Mouse (Mus musculus): ENCODE data around the gene Nutf2-ps1. TPM values are rescaled to one million over a fixed set of nuclear protein-coding genes. Genes with fewer than 3 reads are reported as not detected.
"Not testable (repeated sequence)": the region's sequence is repeated elsewhere in the genome, so short reads cannot be mapped to it uniquely, and the experiment has no call there.

Nutf2-ps1 gene
- polyA plus RNA-seq, 1 experiment from 2014 or later = 266 TPM

DNA sequence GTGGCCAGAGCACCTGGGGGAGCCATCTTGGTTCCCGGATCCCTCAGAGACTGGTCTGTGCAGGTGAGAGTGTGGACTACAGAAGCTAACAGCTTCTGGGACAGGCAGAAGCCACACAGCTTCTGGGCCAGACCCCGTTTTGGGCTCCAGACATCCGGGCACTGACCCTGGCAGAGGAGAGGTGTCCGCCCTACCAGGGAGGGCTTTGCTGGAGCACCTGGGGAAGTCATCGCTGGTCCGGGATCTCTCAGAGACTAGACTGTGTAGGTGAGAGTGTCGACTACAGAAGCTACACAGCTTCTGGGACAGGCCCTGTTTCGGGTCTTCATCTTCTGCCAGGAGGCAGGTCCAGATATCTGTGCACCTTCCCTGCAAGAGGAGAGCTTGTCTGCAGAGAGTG lies 8.6 kb downstream of the Nutf2-ps1 start:
- H3K9ac ChIP-seq (replicated peaks; ENCODE audit: low read depth, low read length); H3K4me2 ChIP-seq (ENCODE audit: low read length); H3K4me3 ChIP-seq (replicated peaks; ENCODE audit: low read length); H3K36me3 ChIP-seq (ENCODE audit: control insufficient read depth, insufficient read depth); H3K4me1 ChIP-seq (replicated peaks; ENCODE audit: control insufficient read depth, insufficient read depth, low read length); H3K27ac ChIP-seq (ENCODE audit: low read length); H3K27me3 ChIP-seq (replicated peaks; ENCODE audit: control insufficient read depth, insufficient read depth, low read length); H3K9me3 ChIP-seq (ENCODE audit: control insufficient read depth, low read length); ATAC-seq: not testable (repeated sequence)
- 85% methylated on average over 8 of the region's 8 CpGs for WGBS

DNA sequence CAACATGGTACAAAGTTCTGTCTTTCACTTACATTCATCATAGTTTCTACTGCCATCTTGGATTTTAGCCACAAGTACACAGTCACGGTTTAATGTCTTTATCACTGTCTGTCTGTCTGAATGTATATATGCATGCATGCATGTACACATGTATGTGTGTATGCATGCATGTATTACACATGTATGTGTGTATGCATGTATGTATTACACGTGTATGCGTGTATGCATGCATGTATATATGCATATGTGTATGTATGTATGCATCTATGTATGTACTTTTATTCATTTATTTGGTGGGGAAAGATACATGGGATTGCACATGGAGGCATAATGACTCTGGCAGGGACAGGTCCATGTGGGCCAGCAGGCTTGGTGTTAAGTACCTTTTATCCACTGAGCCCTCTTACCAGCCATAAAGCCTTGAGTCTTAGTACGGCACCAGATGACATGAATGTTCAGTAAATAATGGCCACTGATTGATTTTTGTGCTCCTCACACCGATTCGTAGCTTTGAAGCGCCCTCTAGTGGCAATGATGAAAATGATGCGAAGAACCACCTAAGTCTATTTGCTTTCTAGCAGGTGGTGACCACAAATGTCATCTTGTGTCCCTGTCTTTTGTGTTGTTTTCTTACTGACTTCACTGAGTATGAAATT lies 10.1 kb downstream of the Nutf2-ps1 start:
- H3K4me2 ChIP-seq (ENCODE audit: low read length) = no peak overlapping the region
- no peak overlapping the region for H3K9ac ChIP-seq (replicated peaks; ENCODE audit: low read depth, low read length)
- peaks cover 2% of the 10 kb centered on the region; the same call in 1 of the 2 replicates for H3K4me1 ChIP-seq (replicated peaks; ENCODE audit: control insufficient read depth, insufficient read depth, low read length)
- H3K27me3 ChIP-seq (replicated peaks; ENCODE audit: control insufficient read depth, insufficient read depth, low read length) = no peaks in the 10 kb centered on the region
- H3K9me3 ChIP-seq (ENCODE audit: control insufficient read depth, low read length) = no peaks in the 10 kb centered on the region
- no peaks in the 10 kb centered on the region for H3K36me3 ChIP-seq (ENCODE audit: control insufficient read depth, insufficient read depth)
- 15% methylated on average over 8 of the region's 8 CpGs for WGBS
- no peak overlapping the region for H3K27ac ChIP-seq (ENCODE audit: low read length)
- peak; percentile 62 for ATAC-seq
- H3K4me3 ChIP-seq (replicated peaks; ENCODE audit: low read length) = no peak overlapping the region

DNA sequence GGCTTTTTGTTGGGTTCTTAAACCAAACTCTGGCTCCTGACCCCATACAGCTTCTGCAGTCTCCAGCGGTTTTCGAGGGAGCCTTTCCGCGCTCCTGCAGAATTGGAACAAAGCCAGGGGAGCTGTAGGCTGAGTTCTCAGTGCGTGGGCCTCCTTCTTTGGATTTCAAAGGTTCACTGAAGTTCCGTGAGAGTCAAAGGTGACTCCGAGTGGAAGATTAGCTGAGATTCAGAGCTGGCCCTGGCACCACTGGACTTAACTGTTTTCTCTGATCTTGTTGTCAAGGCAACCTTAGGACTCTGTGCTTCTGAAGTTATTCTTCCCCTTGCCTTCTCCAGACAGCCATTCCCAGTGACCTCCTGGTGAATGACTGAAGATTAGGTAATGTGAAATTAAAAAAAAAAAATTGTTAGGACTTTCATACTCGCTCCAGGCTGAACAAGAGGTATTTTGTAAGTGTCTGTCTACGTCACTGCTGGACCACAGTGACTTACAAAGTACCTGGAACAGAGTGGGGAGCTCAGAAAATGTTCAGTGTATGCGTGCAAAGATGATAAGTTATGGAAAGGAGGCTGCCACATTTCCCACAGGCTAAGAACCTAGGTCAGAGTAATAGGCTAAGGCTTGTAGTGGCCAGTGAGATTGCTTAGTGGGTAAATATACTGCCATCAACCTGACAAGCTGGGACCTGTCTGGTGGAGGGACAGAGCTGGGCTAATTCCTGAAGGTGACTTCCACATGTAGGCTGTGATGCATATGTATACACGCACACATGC lies 11.7 kb downstream of the Nutf2-ps1 start:
- Histone ChIP-seq H3K9ac (replicated peaks; ENCODE audit: low read depth, low read length) (no peak overlapping the region), H3K4me1 (replicated peaks; ENCODE audit: control insufficient read depth, insufficient read depth, low read length) (peaks cover 2% of the 10 kb centered on the region; the same call in 1 of the 2 replicates), H3K36me3 (ENCODE audit: control insufficient read depth, insufficient read depth) (no peaks in the 10 kb centered on the region), H3K27me3 (replicated peaks; ENCODE audit: control insufficient read depth, insufficient read depth, low read length) (no peaks in the 10 kb centered on the region), H3K27ac (ENCODE audit: low read length) (no peak overlapping the region), H3K4me2 (ENCODE audit: low read length) (no peak overlapping the region), H3K4me3 (replicated peaks; ENCODE audit: low read length) (no peak overlapping the region), H3K9me3 (ENCODE audit: control insufficient read depth, low read length) (no peaks in the 10 kb centered on the region)
- 40% methylated on average over 11 of the region's 11 CpGs for WGBS
- no peak for ATAC-seq

DNA sequence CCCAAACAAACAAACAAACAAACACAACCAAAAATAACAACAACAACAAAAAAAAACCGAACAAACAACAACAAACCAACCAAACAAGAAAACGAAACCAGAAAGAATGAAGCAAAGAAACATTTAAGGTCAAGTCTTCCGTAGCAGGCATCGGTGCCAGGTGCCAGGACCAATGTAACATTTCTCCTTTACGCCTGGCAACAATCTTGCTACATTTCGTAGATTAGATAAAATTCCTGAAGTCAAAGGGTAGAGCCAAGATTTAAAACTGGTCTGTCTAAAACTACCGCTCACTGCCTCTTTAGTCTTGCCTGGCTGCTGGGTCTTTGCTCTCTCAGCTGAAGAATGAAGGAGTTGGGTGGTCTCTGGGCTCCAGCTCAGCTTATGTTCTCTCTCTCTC lies 12.8 kb downstream of the Nutf2-ps1 start:
- Histone ChIP-seq H3K9ac (replicated peaks; ENCODE audit: low read depth, low read length) (no peak overlapping the region), H3K27ac (ENCODE audit: low read length) (no peak overlapping the region), H3K9me3 (ENCODE audit: control insufficient read depth, low read length) (no peaks in the 10 kb centered on the region), H3K4me1 (replicated peaks; ENCODE audit: control insufficient read depth, insufficient read depth, low read length) (peaks cover 2% of the 10 kb centered on the region; the same call in 1 of the 2 replicates), H3K4me3 (replicated peaks; ENCODE audit: low read length) (no peak overlapping the region), H3K36me3 (ENCODE audit: control insufficient read depth, insufficient read depth) (no peaks in the 10 kb centered on the region), H3K27me3 (replicated peaks; ENCODE audit: control insufficient read depth, insufficient read depth, low read length) (no peaks in the 10 kb centered on the region), H3K4me2 (ENCODE audit: low read length) (no peak overlapping the region)
- ATAC-seq = no peak
- WGBS = 85% methylated on average over 7 of the region's 7 CpGs

DNA sequence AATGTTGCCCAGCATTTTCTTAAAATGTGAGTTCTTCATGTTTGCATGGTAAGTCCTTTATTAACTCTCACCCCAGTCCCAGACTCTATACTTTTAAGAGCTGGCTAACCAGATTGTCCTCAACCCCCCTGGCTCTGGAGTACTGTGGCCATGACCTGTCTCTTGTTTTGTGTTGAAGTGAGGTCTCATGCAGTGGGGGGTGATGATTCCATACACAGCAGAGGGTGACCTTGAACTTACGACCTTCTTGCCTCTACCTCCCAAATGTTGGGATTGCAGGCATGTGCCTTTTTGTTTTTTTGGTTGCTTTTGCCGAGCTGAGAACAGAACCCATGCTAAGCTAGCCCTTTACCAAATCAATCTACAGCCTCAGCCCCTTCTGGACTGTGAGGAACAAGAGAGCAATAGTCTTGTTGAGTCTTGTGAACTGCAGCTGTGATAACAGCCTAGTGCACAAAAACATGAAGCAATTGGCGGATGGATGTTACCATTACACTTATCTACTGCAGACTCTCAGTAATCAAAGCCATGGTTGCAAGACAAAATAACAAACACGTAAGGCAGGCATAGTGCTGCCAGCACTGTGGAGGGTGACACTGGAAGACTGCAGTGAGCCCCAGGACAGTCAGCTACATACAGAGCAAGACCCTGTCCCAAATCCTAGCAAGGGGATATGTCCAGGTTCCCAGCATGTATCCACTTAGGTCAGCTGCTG lies 13.4 kb downstream of the Nutf2-ps1 start:
- Histone ChIP-seq H3K9ac (replicated peaks; ENCODE audit: low read depth, low read length) (no peak overlapping the region), H3K4me2 (ENCODE audit: low read length) (no peak overlapping the region), H3K4me3 (replicated peaks; ENCODE audit: low read length) (no peak overlapping the region), H3K27ac (ENCODE audit: low read length) (no peak overlapping the region), H3K9me3 (ENCODE audit: control insufficient read depth, low read length) (no peaks in the 10 kb centered on the region), H3K27me3 (replicated peaks; ENCODE audit: control insufficient read depth, insufficient read depth, low read length) (no peaks in the 10 kb centered on the region), H3K36me3 (ENCODE audit: control insufficient read depth, insufficient read depth) (no peaks in the 10 kb centered on the region), H3K4me1 (replicated peaks; ENCODE audit: control insufficient read depth, insufficient read depth, low read length) (peaks cover 2% of the 10 kb centered on the region; the same call in 1 of the 2 replicates)
- WGBS = 81% methylated on average over 4 of the region's 4 CpGs
- ATAC-seq = no peak

DNA sequence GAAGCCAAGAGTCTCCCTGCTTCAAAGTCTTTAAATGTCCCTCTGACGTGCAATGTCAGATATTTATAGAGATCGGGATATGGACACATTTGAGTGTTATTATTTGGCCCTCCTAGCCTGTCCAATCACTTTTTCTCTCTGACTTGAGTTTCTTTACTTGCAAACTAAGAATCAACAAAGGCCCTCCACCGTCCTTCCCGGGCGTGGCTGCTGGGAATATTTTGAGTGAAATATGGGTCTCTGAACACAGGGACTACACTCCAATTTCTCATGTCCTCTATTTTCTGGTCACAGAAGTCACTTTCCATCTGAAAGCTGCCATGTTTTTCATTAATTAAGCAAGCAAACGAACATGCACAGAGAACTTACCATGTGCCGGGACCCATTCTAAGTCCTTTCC lies 14.3 kb downstream of the Nutf2-ps1 start:
- Histone ChIP-seq H3K9me3 (ENCODE audit: control insufficient read depth, low read length) (no peaks in the 10 kb centered on the region), H3K4me2 (ENCODE audit: low read length) (no peak overlapping the region), H3K27me3 (replicated peaks; ENCODE audit: control insufficient read depth, insufficient read depth, low read length) (no peaks in the 10 kb centered on the region), H3K9ac (replicated peaks; ENCODE audit: low read depth, low read length) (no peak overlapping the region), H3K27ac (ENCODE audit: low read length) (no peak overlapping the region), H3K4me3 (replicated peaks; ENCODE audit: low read length) (no peak overlapping the region), H3K36me3 (ENCODE audit: control insufficient read depth, insufficient read depth) (no peaks in the 10 kb centered on the region), H3K4me1 (replicated peaks; ENCODE audit: control insufficient read depth, insufficient read depth, low read length) (peaks cover 2% of the 10 kb centered on the region; the same call in 1 of the 2 replicates)
- ATAC-seq = no peak
- 88% methylated on average over 7 of the region's 7 CpGs for whole genome bisulfite sequencing

DNA sequence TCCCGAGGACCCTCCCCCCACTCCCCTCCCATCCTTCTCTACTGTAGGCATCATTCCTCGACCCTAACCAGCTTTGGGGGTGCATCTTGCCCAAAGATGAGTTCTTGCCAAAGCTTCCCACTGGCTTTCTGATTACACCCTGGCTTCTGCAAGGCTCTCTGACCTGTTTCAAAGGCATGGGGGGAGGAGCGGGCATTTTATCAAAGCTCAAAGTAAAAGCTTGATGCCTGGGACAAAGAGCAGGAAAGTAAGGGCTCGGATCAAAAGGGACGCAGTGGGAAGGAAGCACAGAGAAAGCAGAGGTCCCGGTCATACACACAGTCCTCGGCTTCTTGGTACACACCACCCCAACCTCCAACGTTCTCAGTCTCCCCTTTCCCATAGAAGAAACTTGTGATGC lies 14.7 kb downstream of the Nutf2-ps1 start:
- Histone ChIP-seq H3K27me3 (replicated peaks; ENCODE audit: control insufficient read depth, insufficient read depth, low read length) (no peaks in the 10 kb centered on the region), H3K4me3 (replicated peaks; ENCODE audit: low read length) (no peak overlapping the region), H3K9ac (replicated peaks; ENCODE audit: low read depth, low read length) (no peak overlapping the region), H3K4me2 (ENCODE audit: low read length) (no peak overlapping the region), H3K27ac (ENCODE audit: low read length) (no peak overlapping the region), H3K9me3 (ENCODE audit: control insufficient read depth, low read length) (no peaks in the 10 kb centered on the region), H3K36me3 (ENCODE audit: control insufficient read depth, insufficient read depth) (no peaks in the 10 kb centered on the region), H3K4me1 (replicated peaks; ENCODE audit: control insufficient read depth, insufficient read depth, low read length) (peaks cover 2% of the 10 kb centered on the region; the same call in 1 of the 2 replicates)
- WGBS = 31% methylated on average over 8 of the region's 8 CpGs
- no peak for ATAC-seq

DNA sequence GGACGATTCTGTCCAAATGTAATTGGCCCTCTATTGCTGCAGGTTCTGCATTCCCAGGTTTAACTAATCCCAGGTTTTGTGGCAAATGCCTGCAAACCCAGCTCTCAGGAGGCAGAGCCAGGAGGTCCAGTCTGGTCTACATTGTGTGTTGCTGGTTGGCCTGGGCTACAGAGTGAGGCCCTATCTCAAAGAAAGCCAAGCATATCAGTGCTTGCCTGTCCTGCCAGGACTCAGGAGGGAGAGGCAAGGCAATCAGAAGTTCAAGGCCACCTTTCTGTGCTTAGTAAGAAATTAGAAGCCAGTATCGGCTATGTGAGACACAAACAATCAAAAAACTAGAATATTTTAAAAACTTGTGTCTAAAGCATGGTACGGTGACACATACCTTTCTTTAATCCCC lies 15.7 kb downstream of the Nutf2-ps1 start:
- WGBS = 75% methylated on average over 3 of the region's 3 CpGs
- H3K27ac ChIP-seq (ENCODE audit: low read length) = no peak overlapping the region
- H3K9ac ChIP-seq (replicated peaks; ENCODE audit: low read depth, low read length) = no peak overlapping the region
- H3K4me1 ChIP-seq (replicated peaks; ENCODE audit: control insufficient read depth, insufficient read depth, low read length) = no peaks in the 10 kb centered on the region
- ATAC-seq = no peak
- H3K4me3 ChIP-seq (replicated peaks; ENCODE audit: low read length) = no peak overlapping the region
- no peak overlapping the region for H3K4me2 ChIP-seq (ENCODE audit: low read length)
- H3K27me3 ChIP-seq (replicated peaks; ENCODE audit: control insufficient read depth, insufficient read depth, low read length) = no peaks in the 10 kb centered on the region
- no peaks in the 10 kb centered on the region for H3K9me3 ChIP-seq (ENCODE audit: control insufficient read depth, low read length)
- no peaks in the 10 kb centered on the region for H3K36me3 ChIP-seq (ENCODE audit: control insufficient read depth, insufficient read depth)

DNA sequence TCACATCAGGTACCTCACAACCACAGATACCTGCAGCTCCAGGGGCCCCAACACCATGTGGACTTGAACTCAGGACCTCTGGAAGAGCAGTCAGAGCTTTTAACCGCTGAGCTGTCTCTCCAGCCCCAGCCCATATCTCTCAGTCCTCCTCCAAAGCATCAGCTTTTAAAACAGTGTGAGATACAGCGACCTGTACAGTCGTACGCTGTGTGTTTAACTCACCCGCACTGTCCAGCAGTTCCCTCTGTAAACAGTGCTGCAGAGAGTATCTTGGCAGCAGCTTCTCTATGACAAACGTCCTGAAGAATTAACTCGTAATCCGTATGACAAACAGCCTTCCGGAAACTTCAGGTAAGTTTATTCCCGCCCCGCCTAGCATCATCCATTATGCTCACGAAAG lies 16.3 kb downstream of the Nutf2-ps1 start:
- no peak for ATAC-seq

More for the DNA sequence above, 16.3 kb downstream of the Nutf2-ps1 start:
- no peak overlapping the region for H3K4me3 ChIP-seq (replicated peaks; ENCODE audit: low read length)
- H3K9ac ChIP-seq (replicated peaks; ENCODE audit: low read depth, low read length) = no peak overlapping the region
- peaks cover 2% of the 10 kb centered on the region; the same call in 1 of the 2 replicates for H3K4me1 ChIP-seq (replicated peaks; ENCODE audit: control insufficient read depth, insufficient read depth, low read length)
- H3K9me3 ChIP-seq (ENCODE audit: control insufficient read depth, low read length) = no peaks in the 10 kb centered on the region
- no peaks in the 10 kb centered on the region for H3K36me3 ChIP-seq (ENCODE audit: control insufficient read depth, insufficient read depth)
- no peak overlapping the region for H3K27ac ChIP-seq (ENCODE audit: low read length)
- H3K4me2 ChIP-seq (ENCODE audit: low read length) = no peak overlapping the region
- H3K27me3 ChIP-seq (replicated peaks; ENCODE audit: control insufficient read depth, insufficient read depth, low read length) = no peaks in the 10 kb centered on the region
- WGBS = 85% methylated on average over 12 of the region's 12 CpGs

All from forebrain, embryonic 16.5 days (tissue).